Mouse (Mus musculus) MEL (cell line): ENCODE data around the gene Fyn.

Source experiments
- CTCF ChIP-seq, 3 experiments: IDR thresholded peaks in 2 of 3; conservative IDR thresholded peaks in 1 of 3; 2 replicates each; pipeline ENCODE4 v1.5.1; 2011 to 2012; ENCODE audit warnings: low read length in 3 of 3, low read depth in 2 of 3, mild to moderate bottlenecking in 2 of 3, improper control_type of control experiment in 1 of 3, inconsistent platforms in 1 of 3, mixed read lengths in 1 of 3, moderate library complexity in 1 of 3; ENCODE audit not compliant: control insufficient read depth in 1 of 3, insufficient read depth in 1 of 3, poor library complexity in 1 of 3, severe bottlenecking in 1 of 3
- MAFK ChIP-seq: IDR thresholded peaks from 2 replicates; pipeline ENCODE4 v1.6.1; 2011; ENCODE audit warnings: low read depth, mild to moderate bottlenecking, low read length, improper control_type of control experiment, borderline replicate concordance
- POLR2A ChIP-seq, 2 experiments: IDR thresholded peaks; 2 replicates each; pipeline ENCODE4 v1.6.1; 2011 to 2012; ENCODE audit warnings: low read length in 2 of 2, mild to moderate bottlenecking in 2 of 2, control low read depth in 1 of 2, improper control_type of control experiment in 1 of 2, low read depth in 1 of 2, moderate library complexity in 1 of 2; ENCODE audit not compliant: control insufficient read depth in 1 of 2, insufficient read depth in 1 of 2, poor library complexity in 1 of 2

- TF ChIP-seq POLR2A (IDR thresholded peaks at IDR 0.05; ENCODE audit: control insufficient read depth in 1 of 2, insufficient read depth in 1 of 2, low read depth in 1 of 2, low read length in 2 of 2, poor library complexity in 1 of 2) (no peak), CTCF (IDR thresholded peaks at IDR 0.05 in 2 of 3, conservative IDR thresholded peaks at IDR 0.05 in 1 of 3; ENCODE audit: control insufficient read depth in 1 of 3, insufficient read depth in 1 of 3, low read depth in 2 of 3, low read length in 3 of 3, poor library complexity in 1 of 3, severe bottlenecking in 1 of 3) (no peak), MAFK (no peak)
Measured at GRCm38 (mm10) chr10:39405982-39406797, 37.5 kb downstream of the Fyn start.
